8 mouse cellular contexts compared by ENCODE assay signal in genomic region chr17:69120533-69121358, GRCm38 (mm10). TPM values are rescaled to one million over a fixed set of nuclear protein-coding genes. Genes with fewer than 3 reads are reported as not detected.
A peak's percentile ranks its signal among the peaks of the same experiment; 100 is the strongest.
DNase-seq lines count a peak whose midpoint lies in the region; ATAC-seq and TF ChIP-seq lines count a peak whose summit lies in the region.

No protein-coding gene starts in this region.

- ATAC-seq in forebrain, embryonic 11.5 days (replicated peaks; ENCODE audit: low FRiP score), result peak; percentile 71
- ATAC-seq in midbrain, embryonic 16.5 days, result peak; percentile 84; the same call in 1 of the 2 replicates

- no peaks in the 10 kb centered on the region for H3K36me3 ChIP-seq in E14TG2a.4 (ENCODE audit: insufficient read depth, low read length)
- no peaks in the 10 kb centered on the region for H3K36me3 ChIP-seq in forebrain, embryonic 11.5 days (ENCODE audit: control insufficient read depth, insufficient read depth, low read length)
- H3K36me3 ChIP-seq in midbrain, embryonic 16.5 days (ENCODE audit: control insufficient read depth, insufficient read depth, low read length), result no peaks in the 10 kb centered on the region

- peaks cover 6% of the 10 kb centered on the region for H3K27me3 ChIP-seq in E14TG2a.4 (ENCODE audit: insufficient read depth, low read length)
- no peaks in the 10 kb centered on the region for H3K27me3 ChIP-seq in forebrain, embryonic 11.5 days (ENCODE audit: control insufficient read depth, insufficient read depth, low read length)
- no peaks in the 10 kb centered on the region for H3K27me3 ChIP-seq in midbrain, embryonic 16.5 days (ENCODE audit: control insufficient read depth, insufficient read depth, low read depth, low read length)

- 10% methylated on average over 19 of the region's 19 CpGs for WGBS in forebrain, embryonic 11.5 days
- 6% methylated on average over 19 of the region's 19 CpGs for WGBS in midbrain, embryonic 16.5 days

- H3K9ac ChIP-seq in forebrain, embryonic 11.5 days (ENCODE audit: low read length), result peak overlapping the region; percentile 12; the same call in 1 of the 2 replicates
- peak overlapping the region; percentile 48; the same call in 1 of the 2 replicates for H3K9ac ChIP-seq in midbrain, embryonic 16.5 days (ENCODE audit: low read depth, low read length)

- H3K4me2 ChIP-seq in forebrain, embryonic 11.5 days (ENCODE audit: low read depth, low read length, severe bottlenecking), result peak overlapping the region; percentile 45
- peak overlapping the region; percentile 67 for H3K4me2 ChIP-seq in midbrain, embryonic 16.5 days (ENCODE audit: low read length)

- peak overlapping the region; percentile 26 for H3K4me3 ChIP-seq in E14TG2a.4 (replicated peaks; ENCODE audit: low read length)
- peak overlapping the region; percentile 10; the same call in 1 of the 2 replicates for H3K4me3 ChIP-seq in forebrain, embryonic 11.5 days (ENCODE audit: low read depth, low read length)
- peak overlapping the region; percentile 29 for H3K4me3 ChIP-seq in midbrain, embryonic 16.5 days (ENCODE audit: low read depth, low read length)

- H3K27ac ChIP-seq in forebrain, embryonic 11.5 days (ENCODE audit: low read depth, low read length), result no peak overlapping the region
- peak overlapping the region; percentile 22; the same call in 1 of the 2 replicates for H3K27ac ChIP-seq in midbrain, embryonic 16.5 days (ENCODE audit: low read length)

- H3K4me1 ChIP-seq in E14TG2a.4 (replicated peaks; ENCODE audit: low read depth, low read length), result peaks cover 28% of the 10 kb centered on the region
- H3K4me1 ChIP-seq in forebrain, embryonic 11.5 days (replicated peaks; ENCODE audit: control insufficient read depth, insufficient read depth, low read length), result peaks cover 7% of the 10 kb centered on the region; the same call in 1 of the 2 replicates
- H3K4me1 ChIP-seq in midbrain, embryonic 16.5 days (ENCODE audit: control insufficient read depth, insufficient read depth, low read length), result peaks cover 18% of the 10 kb centered on the region

- TF ChIP-seq CTCF in E14TG2a.4 (conservative IDR thresholded peaks at IDR 0.05; ENCODE audit: low read length), result no peak

- DNase-seq in R1 (ENCODE audit: low read depth, low spot score), result peak; percentile 62
- DNase-seq in forebrain, embryonic 11.5 days (ENCODE audit: low spot score), result peak; percentile 62
- DNase-seq in kidney, postnatal 4 days, result peak; percentile 50 to 66
- no peak for DNase-seq in B cell, adult 2 months
- no peak for DNase-seq in right cerebral cortex, postnatal 4 days
- DNase-seq in frontal cortex, postnatal 25 days (ENCODE audit: low spot score in 2 of 2), result no peak

- no peaks in the 10 kb centered on the region for H3K9me3 ChIP-seq in E14TG2a.4 (ENCODE audit: low read length)
- H3K9me3 ChIP-seq in forebrain, embryonic 11.5 days (ENCODE audit: control insufficient read depth, low read length), result no peaks in the 10 kb centered on the region
- H3K9me3 ChIP-seq in midbrain, embryonic 16.5 days (replicated peaks; ENCODE audit: control insufficient read depth, low read length, poor library complexity, severe bottlenecking), result no peaks in the 10 kb centered on the region

RNA-seq across cellular contexts. Expression of gene Epb41l3, which starts 45.3 kb away (rescaled TPM):
- 73.9 and 78.4 TPM in 2 replicates for polyA plus RNA-seq in forebrain, embryonic 11.5 days (2014; fragmentation: Nextera tagmentation; extraction: Ambion mirVana)
- 77.7 and 78.8 TPM in 2 replicates for polyA plus RNA-seq in midbrain, embryonic 16.5 days (2015; fragmentation: Nextera tagmentation; extraction: Ambion mirVana)

Comparison
In these comparisons a context has a peak if more than half of its experiments do, and no peak if none do; other contexts are left out.
1. DNase-seq: peak in R1 (single experiment), forebrain, embryonic 11.5 days (single experiment) and kidney, postnatal 4 days (2 of 2); none in B cell, adult 2 months (0 of 2), right cerebral cortex, postnatal 4 days (single experiment) and frontal cortex, postnatal 25 days (0 of 2).
2. Peak in every context shown above with its lines, with median percentiles within 50 percentile points of each other: H3K4me3 ChIP-seq.